Mouse (Mus musculus): ENCODE measurements around the gene Cryba2.
A peak's percentile ranks its signal among the peaks of the same experiment; 100 is the strongest.

Gene Cryba2

DNA sequence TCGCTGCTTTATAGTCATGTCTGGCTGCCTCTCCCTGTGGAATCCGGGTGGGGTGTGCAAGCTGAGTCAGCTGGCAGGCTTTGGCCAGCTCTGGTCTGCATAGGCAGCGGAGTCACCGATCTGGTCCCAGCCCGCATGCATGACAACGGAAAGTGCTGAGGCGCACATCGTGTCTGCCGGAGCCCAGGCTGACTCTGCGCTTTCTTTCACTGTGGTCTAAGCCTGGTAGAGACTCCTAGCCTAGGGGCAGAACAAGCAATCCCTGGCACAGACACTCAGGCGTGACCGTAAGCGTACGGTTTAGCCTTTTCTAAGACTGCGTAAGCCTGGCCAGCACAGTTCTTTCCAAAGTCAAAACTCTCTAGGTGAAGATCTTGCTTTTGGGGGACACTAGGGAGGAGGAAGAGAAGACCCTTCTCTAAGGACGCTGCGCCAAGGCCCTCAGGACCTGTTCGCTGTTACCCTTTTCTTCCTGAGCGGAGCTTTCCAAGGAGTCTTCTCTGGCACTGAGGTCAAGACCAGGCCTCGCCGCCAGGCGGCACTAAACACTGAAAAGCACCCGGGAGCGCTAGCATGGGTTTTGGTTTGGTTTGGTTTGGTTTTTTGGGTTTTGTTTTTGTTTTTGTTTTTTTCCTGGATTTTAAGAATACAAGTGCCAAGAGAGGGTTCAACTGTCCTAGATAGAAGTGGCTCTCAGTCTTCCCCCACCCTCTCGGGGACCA lies at the start of gene Cryba2:
Cryba2 (minus strand) TSS at position 10 of the 722 bp plus-strand sequence.
- no peak for DNase-seq (ENCODE audit: low read depth, low spot score)

DNA sequence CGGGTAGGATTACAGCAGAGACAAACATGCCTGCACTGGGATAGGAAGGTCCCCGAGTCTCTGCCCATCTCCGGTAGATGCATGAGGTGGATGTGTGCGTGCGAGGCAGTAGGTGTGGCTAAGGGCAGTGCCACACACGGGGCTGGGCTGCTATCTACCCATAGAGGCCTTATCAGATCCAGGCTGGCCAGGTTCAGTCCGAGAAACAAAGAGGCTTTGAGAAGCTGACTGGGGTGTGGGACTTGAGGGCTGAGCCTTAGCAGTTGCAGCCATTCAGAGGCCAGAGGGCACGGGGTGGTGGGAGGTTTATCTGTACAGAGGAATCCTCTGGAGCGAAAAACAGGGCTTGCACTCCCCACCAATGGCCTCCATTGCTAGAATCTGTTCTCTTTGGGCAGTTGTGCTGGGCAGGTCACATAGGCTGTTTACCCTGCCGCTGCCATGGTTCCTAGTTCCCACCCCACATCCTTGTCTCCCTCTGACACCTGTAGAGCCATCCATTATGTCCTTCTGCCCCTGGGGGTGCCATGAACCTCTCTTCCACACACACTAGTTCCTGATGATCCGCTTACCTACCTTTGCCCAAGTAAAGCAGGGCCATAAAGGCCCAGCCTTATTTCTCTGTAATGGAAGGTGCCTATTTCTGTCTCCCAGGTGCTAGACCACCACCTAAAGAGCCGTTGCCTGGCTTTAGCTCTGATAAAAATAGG lies 48.9 kb upstream of the Cryba2 start:
- no peak for DNase-seq (ENCODE audit: low read depth, low spot score)

DNA sequence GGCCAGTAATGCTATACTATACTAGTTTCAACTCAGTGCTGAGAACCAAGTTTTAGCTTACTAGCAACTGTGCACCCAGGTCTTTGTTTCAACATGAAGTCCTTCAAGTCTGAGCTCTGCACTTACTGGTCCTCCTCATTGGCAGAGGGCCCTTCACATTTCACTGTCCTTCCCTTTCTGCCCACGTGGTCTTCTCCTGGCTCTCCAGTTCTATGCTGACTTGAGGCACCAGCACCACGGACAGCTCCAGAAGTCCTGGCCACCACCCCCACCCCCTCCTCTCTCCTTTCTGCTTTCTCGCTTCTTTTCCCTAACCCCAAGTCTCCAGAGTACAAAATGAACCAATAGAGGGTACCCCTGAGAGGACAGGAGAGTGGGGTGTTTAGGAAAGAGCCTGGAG lies 46.8 kb upstream of the Cryba2 start:
- no peak for DNase-seq (ENCODE audit: low read depth, low spot score)

DNA sequence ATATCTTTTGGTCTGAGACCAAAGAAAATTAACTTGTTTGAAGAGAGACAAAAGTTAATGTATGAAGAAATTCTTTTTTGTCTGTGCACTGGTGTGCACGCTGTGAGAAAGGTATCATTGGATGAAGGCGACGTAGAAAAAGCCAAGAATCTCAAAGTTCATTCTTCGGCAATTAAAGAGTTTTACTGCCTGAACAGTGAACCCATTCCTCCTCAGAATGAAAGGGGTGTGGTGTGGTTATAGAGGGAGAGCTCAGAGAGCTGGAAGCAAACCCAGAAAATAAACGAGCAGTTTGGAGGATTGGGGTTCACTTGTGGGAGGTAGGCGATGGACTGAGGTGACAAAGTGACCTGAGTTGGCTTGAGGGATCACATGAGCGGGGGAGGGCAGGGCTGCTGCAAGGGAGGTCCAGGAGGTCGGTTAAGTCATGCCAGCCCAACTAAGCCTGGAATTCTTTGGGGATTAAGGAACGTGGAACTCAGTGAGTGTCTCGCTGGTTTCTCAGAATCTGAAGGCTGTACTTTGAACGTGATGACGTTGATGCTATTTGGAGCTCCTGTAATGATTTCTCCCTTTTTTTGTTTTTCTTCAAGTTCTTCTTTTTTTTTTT lies 43.4 kb upstream of the Cryba2 start:
- no peak for DNase-seq (ENCODE audit: low read depth, low spot score)

DNA sequence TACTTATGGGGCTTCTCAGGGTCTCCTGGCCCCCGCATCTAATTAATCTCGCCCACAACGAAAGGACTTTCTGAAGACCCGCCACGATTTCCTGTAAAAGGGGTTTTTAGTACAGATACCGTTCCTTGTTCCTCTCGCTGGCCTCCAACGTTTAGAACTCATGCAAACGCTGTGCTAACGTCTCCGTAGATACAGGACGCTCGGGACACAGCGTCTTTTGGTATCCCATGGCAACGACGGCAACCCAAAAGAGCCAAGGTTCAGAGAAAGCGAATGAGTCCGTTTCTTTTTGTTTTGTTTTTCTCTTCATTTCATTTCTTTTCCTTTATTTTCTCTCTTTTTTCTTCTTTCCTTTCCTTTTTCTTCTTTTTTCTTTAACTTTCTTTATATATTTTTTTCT lies 42.5 kb upstream of the Cryba2 start, which contains the start of gene Cfap65:
Cfap65 (minus strand) TSS at position 198 of the 400 bp plus-strand sequence.
- DNase-seq (ENCODE audit: low read depth, low spot score) = no peak

DNA sequence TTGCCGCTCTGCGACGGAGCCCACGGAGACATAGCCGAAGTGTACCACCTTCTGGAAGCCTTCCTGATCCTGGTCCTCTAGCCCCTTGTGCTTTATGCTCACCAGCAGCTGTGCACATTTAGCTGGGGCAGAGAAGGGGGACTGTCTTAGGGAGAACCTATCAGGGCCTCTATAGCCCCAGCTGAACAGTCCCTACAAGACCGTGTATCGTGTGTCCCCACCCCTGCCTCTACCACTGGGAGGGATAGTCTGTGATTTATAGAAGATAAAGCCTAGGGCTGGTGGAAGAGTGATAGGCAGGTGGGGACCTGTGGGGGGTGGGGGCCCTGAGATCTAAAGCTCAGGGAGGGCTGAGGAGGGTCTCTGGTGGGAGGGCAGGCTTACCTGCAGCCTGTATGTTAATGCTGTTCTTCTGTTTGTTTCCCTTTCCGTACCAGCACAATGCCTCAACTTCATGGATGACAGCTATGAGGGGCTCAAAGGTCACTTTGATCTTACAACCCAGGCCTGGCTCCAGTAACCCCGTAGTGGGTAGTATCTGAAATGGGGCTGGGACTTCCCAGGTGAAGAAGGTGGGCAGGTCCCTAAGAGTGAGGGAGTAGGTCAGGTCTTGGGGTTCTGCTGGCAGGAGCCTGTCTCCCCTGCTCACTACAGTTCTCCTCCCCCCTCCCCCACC lies 34.8 kb upstream of the Cryba2 start:
- DNase-seq (ENCODE audit: low read depth, low spot score) = no peak

DNA sequence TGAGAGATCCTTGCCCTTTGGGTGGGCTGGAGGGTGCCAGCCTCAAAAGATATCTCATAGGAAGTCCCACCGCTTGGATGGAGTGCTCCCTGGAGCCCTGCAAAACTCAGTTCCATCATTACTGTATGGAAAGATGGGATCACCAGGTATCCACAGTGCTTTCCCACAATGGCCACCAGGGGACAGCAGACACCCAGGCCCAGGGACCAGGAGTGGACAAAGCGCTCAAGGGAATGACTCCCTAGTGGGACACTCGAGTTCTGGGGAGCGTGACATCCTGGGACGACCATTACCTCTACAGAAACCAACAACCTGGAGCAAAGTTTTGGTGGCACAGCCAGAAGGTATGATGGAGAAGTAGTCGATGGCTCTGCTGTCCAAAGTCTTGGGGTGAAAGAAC lies 33.8 kb upstream of the Cryba2 start:
- DNase-seq (ENCODE audit: low read depth, low spot score) = no peak

DNA sequence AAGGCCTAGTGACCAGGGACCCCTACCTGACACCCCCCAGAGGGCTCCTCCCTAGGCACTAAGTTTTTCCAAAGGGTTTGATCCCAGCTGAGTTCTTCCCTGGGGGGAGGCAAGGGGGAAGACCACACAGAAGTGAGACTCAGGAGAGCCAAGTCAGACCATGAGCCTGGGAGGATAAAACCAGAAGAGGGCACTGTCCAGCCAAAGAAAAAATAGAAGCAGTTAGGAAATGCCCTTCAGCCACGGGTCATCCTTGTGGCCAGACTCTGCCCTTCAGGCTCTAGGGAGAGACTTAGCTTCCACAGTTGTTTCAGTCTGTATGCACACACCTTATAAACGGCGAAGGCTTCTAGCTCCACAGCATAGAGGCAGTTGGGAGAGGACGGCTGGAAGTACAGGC lies 31.5 kb upstream of the Cryba2 start:
- no peak for DNase-seq (ENCODE audit: low read depth, low spot score)

DNA sequence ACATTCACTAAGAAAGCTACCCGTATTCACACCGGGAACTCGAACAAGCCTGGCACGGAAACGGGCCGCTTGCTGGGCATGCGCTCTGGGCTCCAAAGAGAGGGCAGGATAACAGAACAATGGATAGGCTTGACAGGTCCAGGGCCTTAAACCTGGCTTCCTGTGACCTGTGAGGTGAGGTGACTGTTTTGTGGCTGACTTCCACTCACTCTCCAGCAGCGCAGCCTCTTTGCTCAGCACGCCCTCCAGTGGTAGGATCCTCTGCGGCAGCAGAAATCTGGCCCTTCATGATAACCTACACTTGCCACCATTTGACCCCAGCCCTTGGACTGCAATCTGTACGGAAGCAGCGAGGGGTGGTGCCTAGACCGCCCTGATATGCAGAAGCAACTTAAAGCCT lies 22.8 kb upstream of the Cryba2 start:
- no peak for DNase-seq (ENCODE audit: low read depth, low spot score)

DNA sequence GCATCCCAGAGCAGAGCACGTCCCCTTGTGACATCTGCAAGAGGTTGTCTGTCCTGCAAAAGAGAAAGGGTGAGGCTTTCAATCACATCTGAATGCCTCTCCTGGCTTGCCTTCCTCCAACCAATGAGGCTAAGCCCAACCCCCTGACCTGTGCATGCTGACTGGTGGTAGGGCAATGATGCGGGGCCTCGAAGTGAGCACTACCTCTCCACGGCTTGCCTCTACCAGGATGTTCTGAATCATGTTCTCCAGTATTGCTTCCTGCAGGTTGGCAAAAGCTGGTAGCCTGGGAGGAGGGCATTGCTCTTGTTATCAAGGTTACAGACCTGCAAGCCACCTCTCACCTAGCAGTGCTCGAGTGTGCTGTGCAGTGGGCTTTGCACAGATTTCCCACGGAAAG lies 9.2 kb upstream of the Cryba2 start:
- DNase-seq (ENCODE audit: low read depth, low spot score) = no peak

DNA sequence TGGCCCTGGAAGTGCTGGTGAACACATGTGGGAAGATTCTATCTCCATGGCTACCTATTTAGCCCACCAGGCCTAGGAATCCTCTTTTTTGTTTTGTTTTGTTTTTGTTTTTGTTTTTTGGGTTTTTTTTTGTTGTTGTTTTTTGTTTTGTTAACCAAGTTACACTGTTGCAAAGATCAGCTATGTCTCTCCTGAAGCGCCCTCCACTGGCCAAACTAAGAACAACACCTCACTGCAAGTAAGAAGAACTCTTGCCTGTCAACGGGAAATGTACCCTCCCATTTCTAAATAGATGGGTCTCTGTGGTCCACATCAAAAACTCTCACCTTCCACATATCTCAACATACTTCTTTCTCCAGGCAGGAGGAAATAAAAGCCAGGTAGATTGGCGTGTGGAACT lies 8.7 kb upstream of the Cryba2 start:
- DNase-seq (ENCODE audit: low read depth, low spot score) = peak; percentile 7

DNA sequence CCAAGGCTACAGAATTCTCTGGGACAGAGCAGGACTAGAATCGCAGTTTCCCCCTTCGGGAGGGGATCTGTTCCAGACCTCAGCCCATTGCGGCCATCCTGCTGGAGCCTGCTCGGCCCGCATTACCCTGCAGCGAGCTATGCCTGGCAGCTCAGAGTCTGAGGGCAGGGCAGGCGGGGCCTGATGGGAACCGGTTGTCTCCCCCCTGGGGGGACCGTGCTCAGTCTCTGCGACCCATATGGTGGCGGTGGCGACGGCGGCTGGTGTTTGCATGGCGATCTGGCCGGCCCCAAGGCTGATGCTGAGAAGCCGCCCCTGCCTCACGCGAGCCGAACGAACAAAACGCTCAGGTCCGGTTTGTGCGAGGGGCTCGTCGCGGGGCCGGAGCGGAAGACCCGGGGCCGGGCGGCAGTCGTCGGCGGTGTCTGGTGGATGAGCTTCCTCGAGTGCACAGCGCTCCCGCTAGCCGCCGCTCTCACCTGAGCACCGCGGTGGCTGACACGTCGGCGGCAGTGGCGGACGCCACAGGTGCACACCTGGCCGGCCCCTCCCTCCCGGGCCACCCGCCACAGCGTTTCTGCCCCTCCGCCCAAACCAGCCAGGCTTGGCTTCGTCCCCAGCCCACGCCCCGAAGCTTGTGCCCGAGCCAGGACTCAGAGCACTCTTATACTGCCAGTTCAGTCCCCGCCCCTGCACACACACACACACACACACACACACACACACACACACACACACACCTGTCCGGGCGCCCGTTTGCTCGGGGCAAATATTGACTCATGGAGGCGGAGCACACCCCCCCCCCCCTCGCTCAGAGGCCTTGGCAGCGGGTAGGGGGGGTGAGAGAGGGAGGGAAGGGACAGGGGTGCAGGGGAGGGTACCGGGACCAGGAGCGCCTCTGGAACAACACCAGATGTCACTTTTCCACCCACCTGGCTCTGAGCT lies 7.7 kb upstream of the Cryba2 start:
- no peak for DNase-seq (ENCODE audit: low read depth, low spot score)

DNA sequence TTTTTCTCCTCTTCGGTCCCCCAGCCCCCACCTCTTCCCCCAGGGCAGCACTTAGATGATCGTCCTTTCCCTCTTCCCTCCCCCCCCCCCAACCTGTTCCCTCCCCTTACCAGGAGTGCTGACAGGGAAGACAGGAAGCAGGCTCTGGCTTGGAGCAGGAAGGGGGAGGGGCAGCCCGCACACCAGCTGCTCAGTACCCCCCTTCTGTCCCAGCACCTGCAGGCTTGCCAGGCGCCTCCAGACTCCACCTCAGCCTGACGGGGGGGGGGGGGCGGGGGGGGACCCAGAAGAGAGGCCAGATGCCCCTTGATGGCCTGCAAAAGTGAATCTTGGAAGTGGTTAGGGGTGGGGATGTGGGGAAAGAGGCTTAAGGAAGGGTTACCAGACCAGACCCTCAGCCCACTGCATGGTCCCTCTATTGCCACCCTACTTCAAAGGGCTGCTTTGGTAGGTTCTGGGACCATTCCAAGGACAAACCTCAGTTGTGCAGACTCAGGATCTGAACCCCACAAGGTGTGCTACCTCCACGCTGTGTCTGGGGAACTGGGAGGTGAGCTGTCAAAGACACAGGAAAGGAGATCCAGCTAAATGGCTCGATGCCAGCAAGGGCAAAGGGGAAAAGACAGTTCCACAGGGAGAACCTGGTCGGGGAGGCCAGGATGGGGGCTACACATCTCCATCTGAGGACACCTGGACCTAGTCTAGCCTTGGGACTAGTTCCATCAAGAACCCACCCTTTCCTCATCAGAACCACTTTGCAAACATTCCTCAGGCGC lies 5.9 kb upstream of the Cryba2 start:
- DNase-seq (ENCODE audit: low read depth, low spot score) = no peak

DNA sequence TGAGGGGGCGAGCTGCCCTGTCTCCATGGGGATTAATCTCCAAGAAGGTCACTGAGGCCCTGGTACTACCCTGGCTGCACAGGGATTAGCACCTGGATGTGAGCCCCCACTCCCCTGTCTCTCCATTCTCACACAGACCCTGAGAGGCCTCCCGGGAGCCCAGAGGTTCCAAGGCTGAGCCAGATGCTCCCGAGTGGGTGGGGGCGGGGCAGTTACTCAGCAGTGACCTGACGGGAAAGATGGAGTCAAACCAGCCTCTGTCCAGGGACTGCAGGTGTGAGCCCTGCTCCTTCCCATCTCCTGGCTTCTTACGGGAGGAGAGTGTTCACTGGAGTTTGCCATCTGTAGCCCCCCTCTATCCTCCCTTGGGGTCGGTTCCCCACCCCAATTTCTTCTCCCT lies 5.0 kb upstream of the Cryba2 start:
- no peak for DNase-seq (ENCODE audit: low read depth, low spot score)

DNA sequence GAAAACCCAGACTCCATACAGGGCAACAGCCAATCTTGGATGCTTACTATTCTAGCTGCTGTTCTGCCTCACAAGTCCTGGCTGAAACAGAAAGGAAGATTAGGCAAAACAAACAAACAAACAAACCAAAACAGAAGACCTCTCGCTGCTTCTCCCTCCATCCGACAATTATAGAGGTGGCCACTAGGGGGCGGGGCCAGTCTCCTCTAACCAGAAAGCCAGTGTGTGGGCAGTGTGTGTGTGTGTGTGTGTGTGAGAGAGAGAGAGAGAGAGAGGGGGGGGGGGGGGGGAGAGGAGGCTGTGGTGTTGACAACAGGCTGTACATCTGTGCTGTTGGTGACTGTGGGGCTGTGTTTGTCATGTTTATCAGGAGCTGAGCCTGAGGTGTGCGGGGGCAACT lies 2.0 kb upstream of the Cryba2 start:
- no peak for DNase-seq (ENCODE audit: low read depth, low spot score)

DNA sequence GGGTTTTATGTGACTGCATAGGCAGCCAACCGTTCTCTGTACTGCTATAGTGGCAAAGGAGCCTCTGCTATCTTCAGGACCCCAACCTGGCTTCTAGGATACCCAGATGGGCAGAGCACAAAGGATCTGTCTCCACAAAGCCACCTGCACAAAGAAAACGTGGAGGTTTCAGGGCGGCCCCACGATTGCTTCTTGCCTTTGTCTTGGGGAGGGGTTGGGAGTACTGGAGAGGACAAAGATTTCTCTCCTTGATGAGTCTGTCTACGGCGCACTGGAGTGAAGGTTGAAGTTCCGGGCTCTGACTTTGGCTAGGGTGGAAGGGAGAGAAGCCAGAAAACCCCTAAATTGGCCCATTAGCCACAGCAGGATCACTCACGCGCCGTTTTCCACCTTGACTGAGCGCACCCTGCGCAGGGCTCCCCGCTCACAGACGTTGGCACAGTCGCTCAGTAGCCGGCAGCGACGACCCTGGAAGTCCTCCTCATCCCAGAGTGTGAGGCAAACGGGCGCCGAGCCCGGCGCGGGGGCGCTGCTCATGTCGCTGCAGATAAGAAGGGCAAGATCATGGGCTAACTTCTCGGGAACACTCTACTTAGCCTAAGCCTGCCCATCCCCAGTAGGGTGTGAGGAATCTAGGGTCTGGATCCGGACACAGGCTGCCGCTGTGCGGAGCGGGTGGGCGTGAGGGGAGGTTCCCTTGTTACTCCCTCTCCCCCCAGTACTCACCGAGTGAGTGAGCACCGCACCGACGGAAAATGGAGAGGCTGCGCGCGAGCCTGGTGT lies 401 bp downstream of the Cryba2 start:
- no peak for DNase-seq (ENCODE audit: low read depth, low spot score)

DNA sequence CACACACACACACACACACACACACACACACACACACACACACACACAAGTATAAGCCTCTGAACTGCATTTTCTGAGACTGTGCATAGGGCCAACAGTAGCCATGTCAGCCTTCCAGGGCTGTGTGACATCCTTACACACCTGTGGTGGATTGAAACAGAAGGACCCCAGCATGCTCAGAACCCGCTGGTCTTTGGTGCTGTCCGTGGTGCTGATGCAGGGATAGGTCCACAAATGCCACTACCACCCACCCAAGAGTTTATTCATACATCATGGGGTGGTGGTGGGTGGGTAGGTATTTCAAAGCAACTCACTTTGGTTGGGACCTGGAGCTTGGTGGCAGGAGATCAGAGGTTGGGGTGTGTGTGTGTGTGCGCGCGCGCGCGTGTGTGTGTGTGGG lies 1.4 kb downstream of the Cryba2 start:
- DNase-seq (ENCODE audit: low read depth, low spot score) = no peak

DNA sequence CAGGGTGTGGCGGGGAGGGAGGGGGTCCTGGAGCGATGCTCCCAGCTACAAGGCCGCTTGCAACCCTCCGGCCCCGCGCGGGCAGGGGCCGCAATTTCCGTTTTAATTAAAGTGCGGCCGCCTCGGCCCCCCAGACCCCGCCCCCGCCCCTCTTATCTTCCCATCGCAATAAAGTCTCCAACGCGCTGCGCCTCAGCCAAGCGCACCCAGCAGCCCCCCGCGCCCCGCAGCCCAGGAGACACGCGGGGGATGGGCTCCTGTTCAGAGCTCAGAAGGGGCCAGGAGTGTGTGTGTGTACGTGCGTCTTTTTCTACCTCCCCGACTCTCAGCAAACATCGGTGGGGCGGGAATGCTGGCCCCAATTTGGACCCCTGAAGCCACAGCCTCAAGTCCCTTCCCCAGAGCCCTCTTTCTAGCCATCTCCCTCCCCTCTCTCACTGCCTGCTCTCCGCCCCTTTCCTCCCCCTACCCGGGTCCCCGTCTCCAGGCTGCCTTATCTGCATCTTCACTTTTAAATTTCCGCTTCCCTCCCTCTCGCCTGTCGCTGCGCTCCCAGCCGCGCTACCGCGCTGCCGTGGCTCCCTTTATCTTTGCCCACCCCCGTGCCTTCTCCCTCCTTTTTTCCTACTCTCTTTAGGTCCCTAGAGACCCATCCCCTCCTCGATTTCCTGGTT lies 7.4 kb downstream of the Cryba2 start, which contains the start of gene Fev:
Fev (minus strand) TSS at position 51 of the 674 bp plus-strand sequence.
- no peak for DNase-seq (ENCODE audit: low read depth, low spot score)

All from skeletal muscle tissue, adult 2 months (tissue).